Mouse (Mus musculus) brain, embryonic 14.5 days (tissue): Measurements from ENCODE around the gene Chd4.

Experiments used
- CTCF ChIP-seq: fragments of 200-500 bp; IDR thresholded peaks from 2 replicates; pipeline ENCODE4 v1.5.1; 2012; ENCODE audit warnings: inconsistent platforms, mild to moderate bottlenecking, moderate library complexity, borderline replicate concordance; ENCODE audit not compliant: insufficient read depth, insufficient read length; ENCODE audit errors: extremely low read depth
- POLR2A ChIP-seq: fragments of 200-500 bp; IDR thresholded peaks from 2 replicates; pipeline ENCODE4 v1.6.1; 2012; ENCODE audit warnings: mild to moderate bottlenecking, inconsistent platforms, borderline replicate concordance; ENCODE audit not compliant: poor library complexity, insufficient read depth, insufficient read length, severe bottlenecking; ENCODE audit errors: extremely low read depth

GRCm38 (mm10) chr6:125096597-125097345, 990 bp downstream of the Chd4 start:
- no peak for TF ChIP-seq POLR2A
- no peak for TF ChIP-seq CTCF
